Mouse (Mus musculus): ENCODE results near the gene Fam89a.

The Fam89a gene

DNA sequence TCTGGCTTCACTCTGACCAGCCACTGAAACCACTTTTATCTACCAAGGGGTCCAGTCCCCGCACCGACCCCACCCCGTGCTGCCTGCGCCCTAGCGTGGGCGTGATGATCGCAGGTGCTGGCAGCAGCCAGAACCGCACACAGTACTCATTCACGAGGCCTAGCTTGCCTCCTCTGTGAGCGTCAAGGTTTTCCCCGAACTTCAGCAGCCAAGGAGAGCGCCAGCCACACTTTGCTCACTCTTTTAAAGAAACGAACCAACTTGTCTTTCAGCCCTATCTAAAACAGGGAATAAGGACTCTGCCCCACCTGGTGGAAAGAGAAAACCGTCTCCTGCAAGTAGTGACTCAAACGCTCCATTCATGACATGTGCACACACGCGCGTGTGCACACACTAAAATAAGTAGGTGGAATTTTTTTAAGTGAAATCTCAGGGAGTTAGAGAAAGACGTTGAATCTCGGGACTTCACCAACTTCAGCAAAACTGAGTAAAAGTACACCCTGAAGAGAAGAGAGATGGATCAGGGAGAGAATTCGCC, 762 bp upstream of the Fam89a start:
- DNase-seq (ENCODE audit: low read depth, low spot score): no peak

DNA sequence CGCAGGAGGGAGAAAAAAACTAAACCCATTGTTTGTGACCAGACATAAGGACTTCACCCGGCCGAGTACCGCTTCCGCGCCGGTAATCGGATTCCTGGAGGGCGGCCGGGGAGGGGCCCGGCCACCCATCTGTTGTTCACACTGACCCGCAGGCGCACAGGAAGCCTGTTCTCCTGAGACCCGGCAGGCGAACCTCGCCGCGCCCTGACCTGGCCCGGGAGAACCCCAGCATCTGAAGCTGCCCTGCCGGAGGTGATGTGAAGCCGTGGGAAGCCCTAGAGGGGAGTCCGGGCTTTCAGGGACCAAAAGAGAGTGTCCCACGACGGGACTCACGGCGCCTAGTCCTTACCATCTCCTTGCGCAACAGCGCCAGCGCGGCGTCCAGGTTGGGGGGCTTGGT, 441 bp downstream of the Fam89a start:
- DNase-seq (ENCODE audit: low read depth, low spot score): peak; percentile 70

DNA sequence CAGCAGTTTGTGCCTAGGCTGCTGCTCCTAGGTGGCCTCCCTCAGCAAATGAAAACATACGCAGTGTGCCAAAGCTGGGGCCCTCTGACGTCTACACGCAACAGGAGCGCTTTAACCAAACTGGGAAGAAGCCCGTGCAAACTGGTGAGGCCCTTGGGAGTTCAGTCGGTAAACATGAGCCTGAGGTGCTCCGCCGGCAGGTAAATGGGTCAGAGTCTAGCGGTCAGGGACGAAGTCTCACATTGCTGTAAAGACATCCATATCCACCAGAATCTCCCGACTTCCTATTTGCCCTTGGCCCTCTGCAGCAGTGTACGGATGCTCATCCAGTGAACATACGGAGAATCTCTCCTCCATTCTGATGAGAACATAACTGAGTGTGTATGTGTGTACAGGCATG, 5.0 kb downstream of the Fam89a start:
- DNase-seq (ENCODE audit: low read depth, low spot score): no peak

DNA sequence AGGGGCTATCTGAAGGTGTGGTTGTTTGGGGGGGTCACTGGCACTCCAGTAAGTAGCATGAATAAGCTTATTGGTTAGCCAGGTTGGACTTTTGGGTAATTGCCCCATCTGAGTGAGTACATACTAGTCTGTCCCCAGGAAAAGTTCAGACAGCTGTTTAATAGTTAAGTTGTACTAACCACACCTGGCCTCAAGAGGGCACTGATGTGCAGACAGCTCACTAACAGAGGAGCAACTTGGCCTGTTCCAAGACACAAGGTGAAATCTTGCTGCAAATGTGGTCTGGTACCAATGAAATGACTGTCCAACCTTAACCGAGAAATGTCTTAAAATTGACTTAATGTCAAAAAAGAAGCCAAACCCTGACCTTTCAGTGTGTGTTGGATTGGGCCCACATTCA, 12.4 kb downstream of the Fam89a start:
- DNase-seq (ENCODE audit: low read depth, low spot score): no peak

DNA sequence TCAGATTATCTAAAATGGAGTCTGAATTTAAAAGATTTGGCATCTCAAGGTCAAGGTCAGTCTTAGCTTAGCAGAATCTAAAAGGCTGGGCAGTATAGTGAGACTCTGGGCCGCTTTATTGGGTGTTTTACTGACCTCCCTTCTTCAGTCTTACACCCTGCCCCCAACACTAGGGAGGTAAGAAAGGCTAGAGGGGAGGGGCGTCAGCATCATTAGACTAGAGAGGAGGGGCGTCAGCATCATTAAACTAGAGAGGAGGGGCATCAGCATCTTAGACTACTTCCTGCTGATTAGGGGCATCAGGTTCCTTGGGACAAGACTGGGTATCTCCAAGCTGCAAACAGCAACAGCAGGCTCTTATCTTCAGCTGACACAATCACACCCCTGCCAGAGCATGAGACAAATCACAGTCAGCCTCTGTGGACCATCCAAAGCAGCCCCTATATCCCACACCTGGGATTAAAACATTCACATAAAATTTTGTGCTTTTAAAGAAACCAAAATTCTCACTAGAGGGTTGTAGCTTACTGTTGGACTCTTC, 16.2 kb downstream of the Fam89a start:
- no peak for DNase-seq (ENCODE audit: low read depth, low spot score)

DNA sequence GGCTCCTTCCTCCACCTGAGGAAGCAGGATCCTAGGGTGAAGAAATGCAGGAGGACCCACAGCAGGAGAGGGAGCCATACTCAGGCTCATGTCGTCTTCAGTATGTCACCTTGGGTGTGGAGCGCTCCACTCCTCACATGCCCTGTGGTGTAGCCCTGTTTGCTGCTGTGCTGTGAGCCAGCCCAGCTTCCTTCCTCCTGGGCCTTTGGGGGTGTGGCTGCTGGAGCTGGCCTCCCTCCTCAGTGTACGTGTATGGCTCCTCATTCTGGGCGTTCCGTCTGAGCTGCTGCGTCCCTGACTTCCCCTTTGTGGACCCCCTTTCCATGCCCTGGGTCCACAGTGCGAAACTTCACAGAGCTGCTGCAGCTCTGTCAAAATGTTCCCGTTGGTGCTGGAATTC, 18.8 kb downstream of the Fam89a start:
- no peak for DNase-seq (ENCODE audit: low read depth, low spot score)

DNA sequence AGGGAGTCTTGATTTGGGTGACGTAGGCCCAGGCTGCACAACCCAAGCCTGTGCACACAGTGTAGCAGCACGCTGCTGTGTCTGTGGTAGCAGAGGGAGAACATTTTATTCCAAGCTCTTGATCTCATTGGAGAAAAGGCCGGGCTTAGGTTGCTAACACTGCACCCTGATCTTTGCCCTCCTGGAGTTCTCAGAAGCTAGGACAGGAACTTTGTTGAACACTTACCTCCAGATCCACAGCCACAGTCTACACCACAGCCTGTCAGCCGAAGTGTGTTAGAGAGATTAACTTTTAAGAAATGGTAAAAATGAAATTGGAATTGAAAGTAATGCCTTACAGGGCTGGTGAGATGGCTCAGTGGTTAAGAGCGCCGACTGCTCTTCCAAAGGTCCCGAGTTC, 27.3 kb downstream of the Fam89a start:
- DNase-seq (ENCODE audit: low read depth, low spot score): no peak

DNA sequence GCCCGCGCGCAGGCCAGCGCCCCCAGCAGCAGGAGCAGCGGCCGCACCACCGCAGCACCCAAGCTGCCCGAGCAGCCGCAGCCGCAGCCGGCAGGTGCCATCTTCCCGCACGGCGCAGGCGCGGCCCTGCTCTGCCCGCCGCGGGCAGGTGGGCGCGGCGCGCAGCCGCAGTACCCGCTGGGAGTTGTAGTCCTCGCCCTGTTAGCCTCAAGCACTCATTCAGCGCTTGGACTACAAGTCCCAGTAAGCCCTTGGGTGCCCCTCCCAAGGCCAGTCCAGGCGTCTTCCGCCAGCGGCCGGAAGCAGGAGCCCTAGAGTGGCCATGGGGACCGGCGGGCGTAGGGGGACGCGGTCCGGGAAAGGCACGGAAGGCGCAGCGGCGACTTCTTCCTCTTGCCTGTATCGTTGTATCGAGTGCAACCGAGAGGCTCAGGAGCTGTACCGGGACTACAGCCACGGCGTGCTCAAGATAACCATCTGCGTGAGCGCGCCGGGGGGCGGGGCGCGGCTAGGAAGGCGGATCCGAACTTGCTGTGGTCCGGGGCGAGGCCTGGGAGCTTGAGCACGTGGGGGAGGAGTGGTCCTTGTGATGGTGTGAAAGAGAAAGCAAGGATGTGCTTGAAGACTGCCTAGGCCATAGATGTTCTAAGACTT, 29.6 kb downstream of the Fam89a start, which contains the start of the genes Ttc13 and Arv1:
TSS of gene Ttc13 (minus strand) at position 122 of the 654 bp plus-strand sequence.
TSS of gene Arv1 (plus strand) at position 278 of the 654 bp plus-strand sequence.
- peak; percentile 93 for DNase-seq (ENCODE audit: low read depth, low spot score)

DNA sequence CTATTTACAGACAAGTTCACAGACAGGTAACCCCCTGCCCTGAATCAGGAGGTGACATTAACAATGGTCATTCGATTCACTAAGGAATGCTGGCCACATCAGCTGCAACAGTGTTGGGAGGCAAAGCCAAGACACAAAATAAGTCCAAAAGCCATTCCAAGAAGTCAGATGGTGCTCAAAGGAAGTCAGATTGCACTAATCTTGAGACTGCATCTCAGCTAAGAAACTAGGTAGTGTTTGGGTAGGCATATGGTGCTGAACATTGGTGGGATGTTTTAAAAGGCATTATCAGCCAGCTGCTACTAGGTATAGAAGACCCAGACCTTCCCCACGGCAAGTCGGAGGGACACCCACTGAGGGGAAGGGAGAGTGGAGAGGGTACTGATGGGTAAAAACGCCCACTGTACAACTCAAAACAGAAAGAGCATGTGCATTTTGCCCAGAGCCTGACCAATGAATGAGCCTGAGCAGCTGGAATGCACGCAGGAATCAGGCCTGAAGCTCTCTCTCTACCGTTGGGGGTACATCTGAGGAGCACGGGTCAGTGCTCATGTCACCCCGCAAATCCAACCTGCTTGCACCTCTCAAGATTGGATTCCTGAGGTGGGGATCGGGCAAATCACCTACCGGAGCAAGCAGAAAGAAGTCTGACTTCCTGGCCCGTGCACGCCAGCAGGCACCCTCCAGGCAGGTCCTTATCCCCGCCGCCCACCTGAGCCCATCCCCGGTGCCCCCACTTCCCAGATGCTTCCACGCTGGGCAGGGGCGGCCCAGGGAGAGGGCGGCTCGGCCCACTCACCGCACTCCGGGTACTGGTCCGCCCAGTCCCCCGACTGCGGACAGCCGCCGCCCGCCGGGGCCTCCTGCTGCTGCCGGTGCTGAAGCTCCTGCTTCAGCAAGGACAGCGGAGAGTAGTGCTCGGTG, 30.4 kb downstream of the Fam89a start:
- no peak for DNase-seq (ENCODE audit: low read depth, low spot score)

DNA sequence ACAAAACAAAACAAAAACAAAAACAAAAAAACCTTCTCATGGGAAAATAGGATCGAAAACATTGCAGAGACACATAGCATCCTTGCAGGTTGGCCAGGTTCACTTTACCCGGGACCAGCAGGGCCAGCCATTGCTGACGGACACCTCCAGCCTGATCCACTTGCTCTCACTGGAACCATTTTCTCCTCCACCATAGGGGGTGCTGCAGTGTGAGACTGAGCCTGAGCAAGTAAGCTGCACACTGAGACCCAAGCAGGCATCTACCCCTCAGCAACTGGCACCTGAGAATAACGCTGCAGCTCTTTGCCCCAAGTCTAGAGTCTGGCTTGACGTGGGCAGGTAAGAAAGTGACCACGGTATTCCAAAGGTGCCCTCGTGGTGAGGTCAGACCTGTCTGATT, 31.5 kb downstream of the Fam89a start:
- DNase-seq (ENCODE audit: low read depth, low spot score): no peak

DNA sequence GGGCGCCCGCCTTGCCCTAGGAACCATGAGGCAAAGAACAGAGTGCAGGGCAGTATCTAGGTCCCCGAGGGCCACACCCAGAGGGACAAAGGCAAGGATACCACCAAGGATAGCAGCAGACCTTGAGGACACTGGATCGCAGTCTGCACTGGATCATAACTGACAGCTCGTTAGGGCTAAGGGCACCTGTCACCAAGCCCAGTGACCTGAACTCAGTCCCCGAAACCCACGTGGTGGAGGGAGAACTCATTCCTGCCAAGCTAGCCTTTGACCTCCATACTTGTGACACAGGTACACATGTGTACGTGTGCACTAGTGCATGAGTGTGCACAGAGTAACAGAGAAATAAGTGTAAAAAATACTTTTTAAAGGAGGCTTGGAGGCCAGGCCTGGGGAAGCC, 35.9 kb downstream of the Fam89a start:
- DNase-seq (ENCODE audit: low read depth, low spot score): no peak

DNA sequence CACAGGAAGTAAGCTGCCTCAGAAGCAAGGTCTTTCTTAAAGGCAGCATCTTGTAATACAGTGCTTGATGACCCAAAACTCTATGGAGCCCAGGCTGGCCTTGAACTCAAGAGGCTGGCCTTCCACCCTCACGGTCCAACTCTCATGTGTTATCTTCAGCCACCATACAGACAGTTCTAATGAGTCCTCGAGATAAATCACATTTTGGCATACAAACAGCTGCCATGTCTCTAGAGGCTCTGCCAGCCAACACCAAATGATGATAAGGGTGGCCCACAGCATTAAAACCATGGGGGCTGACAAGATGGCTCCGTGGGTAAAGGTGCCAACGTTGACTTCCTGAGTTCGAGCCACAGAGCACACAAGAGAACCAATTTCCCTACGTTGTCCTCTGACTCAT, 38.4 kb downstream of the Fam89a start:
- DNase-seq (ENCODE audit: low read depth, low spot score): no peak

DNA sequence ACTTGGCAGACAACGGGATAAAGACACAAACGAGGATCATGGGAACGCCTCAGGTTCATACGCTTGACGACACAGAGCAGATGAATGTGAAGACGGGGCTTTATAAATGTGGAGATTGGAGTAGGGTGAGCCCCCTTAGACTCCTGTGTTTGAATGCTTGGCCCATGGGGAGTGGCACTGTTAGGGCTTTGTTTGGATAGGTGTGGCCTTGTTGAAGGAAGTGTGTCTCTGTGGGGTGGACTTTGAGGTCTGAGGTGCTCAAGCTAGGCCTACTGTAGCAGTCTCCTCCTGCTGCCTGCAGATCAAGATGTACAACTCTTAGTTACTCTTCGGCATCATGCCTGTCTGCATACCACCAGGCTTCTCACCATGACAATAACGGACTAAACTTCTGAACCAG, 45.8 kb downstream of the Fam89a start:
- no peak for DNase-seq (ENCODE audit: low read depth, low spot score)

DNA sequence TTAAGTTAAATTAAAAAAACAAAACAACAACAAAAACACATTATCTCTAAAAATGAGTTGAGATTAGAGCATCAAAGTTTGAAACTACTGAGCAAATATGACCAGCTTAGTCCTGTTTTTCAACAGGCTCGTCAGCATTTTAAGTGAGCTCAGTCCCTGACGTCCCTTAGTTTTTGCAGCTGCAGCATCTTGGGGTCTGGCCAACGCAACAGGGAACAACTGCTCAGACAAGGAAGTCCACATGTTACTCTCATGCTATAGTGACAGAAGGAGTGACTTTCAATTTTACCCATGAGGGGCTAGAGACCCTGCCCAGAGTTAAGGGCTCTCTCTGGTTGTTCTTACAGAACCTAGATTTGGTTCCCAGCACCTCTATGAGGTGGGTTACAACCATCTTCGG, 47.3 kb downstream of the Fam89a start:
- DNase-seq (ENCODE audit: low read depth, low spot score): no peak

DNA sequence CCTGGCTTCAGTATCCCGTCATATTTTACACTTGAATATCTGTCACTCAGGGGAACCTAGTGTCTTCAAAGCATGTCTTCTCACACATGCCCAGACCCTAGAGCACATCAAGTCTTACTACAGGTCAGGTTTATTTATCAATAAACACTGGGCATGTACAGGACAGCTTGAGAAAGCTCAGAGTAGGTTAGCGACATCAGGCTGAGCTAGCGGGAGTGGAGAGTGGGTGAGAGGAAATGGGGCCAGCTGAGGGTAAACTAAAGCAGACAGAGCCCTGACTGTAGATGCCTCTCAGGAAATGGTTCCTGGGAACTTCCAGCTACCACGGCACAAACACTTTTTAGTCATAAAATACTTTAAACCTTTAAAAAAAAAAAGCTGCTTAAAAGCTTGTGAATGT, 48.1 kb downstream of the Fam89a start:
- no peak for DNase-seq (ENCODE audit: low read depth, low spot score)

DNA sequence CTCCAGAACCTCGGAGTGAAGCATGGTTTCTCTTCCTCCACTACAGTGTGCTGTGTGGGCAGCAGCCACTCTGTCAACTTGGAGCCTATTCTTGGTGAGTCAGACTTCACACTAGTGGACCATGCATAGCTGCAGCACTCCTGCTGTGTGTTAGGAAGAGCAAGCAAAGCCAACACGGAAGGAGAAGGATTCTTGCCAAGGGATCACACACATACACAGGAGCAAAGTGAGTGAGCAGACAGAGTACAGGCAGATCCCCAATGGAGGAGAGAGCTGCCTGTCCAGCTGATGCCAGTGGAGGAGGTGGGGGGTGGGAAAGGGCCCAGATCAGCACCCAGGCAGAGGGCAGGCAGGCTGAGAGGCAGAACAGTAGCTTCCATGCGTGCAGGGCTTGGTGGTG, 49.4 kb downstream of the Fam89a start:
- no peak for DNase-seq (ENCODE audit: low read depth, low spot score)

DNA sequence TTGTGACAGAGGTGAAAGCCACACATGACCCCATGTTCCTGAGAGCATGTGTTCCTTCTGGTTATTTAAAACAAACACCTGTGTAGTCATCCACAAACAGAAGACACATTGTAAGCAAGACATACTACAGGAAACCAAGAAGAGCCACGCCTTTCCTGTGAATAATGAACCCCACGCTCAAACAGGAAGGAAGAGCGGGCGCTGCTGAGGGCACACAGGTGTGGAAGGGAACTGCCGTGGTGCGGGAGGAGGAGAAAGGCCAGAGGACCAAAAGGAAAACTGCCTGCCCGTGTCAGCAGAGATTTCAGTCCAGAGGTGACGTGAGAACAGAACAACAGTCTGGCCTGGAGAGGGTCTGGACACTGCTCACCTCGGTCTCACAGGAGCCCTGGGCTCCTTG, 50.6 kb downstream of the Fam89a start:
- no peak for DNase-seq (ENCODE audit: low read depth, low spot score)

DNA sequence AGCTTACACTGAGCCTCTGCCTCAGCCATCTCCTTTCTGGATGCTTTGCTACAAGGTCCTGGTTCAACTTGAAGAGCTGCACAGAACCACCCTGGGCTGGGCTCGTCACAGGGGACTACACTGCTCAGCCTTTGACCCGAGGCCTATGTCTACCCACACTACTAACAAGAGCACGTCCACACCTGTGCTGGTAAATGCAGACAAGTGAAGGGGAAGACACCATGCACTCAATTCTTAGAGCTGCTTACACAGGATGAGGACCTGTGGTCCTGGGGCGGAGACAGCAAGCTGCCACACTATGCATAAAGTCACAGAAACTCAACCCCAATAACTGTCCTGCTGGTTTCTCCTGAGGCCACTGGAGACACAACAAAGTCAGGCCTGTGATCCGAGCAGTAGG, 51.4 kb downstream of the Fam89a start:
- DNase-seq (ENCODE audit: low read depth, low spot score): no peak

DNA sequence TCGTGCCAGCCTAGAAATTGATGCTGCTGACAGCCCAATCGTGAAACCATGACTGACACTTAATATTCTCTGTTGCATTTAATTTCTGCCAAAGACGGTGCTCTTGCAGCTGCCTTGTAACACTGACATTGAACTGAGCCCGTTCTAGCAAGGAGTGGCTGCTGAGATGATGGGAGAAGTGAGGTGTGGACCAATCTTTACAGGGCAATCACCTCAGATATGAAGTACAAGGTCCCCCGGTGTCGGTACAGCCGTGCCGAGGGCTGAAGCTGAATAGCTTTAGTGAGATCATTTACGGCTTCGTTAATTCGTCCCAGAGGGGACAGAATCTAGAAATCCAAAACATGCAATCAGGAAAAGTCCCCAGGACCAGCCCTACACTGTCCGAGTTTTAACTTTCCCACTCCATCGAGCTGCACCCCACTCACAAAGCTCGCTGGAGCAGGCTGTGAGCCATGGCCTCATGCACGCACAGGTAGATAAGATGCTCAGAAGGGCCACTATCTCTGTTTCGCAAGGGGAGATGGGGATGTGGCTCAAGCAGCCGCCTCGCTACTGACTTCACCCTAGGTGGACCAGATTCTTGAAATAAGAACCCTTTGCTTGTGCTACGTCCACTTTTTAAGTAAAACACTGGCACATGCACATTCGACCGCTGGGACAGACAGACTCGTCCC, 56.1 kb downstream of the Fam89a start:
- no peak for DNase-seq (ENCODE audit: low read depth, low spot score)

DNA sequence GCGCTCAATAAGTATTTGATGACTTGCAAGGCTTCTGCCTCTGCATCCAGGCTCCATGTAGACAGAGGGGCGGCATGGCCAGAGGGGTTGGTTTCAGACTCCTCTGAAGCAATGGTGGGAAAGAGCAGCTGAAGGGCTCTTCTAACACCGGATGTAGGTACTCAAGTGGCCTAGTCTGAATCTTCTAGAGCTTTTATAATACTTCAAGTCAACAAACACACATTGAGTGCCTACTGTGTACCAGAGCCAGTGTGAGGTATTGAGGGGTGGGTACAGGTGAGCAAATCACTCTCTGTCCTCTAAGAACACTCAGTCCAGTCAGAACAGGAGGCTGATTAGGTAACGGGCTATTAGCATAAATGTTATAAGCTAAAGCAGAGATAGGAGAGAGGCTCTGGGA, 59.9 kb downstream of the Fam89a start:
- DNase-seq (ENCODE audit: low read depth, low spot score): no peak
